Mouse (Mus musculus): ENCODE data around the gene Prkce.

The Prkce gene

DNA sequence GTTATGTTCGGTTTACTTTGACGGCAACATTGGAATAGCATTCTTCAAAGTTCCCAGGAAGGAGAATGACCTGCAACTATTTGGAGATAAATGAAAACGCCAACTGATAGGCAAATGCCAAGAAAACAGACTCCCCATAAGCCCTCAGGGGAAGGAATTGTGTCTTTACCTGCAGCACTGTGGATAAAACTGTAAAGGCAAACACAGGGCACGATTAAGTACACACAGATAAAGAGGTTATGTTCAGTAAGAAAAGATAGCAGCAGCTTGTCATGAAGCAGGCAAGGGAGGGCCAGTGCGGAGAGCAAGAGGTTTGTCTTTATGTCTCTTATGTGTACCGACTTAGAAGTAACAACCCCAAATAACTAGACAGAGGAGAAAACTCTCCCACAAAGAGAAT is 326.9 kb downstream of the Prkce start:
- no peak for DNase-seq

DNA sequence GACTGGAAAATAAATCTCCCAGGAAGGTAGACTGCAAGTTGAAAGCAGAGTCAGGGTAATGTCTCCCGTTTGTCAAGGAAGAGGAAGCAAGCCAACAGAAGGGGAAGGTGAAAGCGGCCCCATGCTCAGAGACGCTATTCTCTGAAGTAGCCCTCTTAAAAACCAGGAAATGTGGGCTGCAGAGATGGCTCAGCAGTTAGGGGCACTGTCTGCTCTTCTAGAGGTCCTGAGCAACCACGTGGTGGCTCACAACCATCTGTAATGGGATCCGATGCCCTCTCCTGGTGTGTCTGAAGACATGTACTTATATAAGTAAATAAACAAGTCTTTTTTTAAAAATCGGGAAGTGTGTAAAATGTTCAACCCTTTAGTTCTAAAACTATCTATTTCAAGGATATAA is 327.3 kb downstream of the Prkce start:
- DNase-seq, result no peak

DNA sequence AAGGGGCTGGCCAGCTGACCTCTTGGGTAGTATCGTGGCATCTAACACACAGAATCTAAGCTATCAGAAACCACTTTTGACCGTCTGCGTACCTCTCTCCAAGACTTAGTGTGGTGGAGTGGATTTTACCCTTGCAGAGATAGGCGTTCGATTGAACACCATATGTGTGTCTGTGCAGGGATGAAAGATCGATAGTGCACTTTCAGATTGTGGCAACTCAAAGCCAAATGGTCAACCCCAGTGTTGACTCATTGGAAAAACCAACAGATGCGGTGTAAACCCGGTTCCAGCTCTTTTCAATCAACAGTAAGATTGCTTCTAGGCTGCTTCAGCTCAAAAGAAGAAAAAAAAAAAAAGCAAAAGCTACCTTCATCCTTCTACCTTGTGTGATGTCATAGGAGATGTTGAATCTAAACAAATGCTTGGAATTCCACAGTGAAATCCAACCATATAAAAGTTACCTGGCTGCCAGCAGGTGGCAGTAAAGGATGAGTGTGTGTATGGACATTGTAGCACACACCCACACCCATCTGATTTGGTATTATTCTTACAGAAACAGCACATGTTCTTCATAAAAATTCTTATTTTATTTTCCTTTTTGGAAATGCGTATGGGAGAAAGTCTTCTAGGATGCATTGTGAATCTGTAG is 328.7 kb downstream of the Prkce start:
- DNase-seq, result peak; percentile 58

DNA sequence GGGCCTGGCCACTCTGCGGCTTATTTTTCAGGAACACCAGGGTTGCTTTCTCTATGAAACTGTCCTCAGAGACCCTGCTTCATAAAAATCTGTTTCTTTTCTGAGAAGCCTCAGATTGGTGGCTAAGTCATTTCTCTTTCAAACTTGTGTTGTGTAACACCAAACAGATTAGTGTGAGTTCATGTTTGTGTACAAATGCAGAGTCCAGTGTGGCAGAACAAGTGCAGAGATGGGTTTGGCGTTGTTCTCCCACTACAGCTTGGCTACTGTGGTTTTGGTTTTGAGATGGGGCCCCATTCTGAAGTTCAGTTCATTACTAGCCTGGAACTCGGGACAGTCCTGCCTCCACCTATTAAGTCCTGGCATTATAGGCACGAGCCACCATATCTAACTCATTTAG is 329.7 kb downstream of the Prkce start:
- no peak for DNase-seq

DNA sequence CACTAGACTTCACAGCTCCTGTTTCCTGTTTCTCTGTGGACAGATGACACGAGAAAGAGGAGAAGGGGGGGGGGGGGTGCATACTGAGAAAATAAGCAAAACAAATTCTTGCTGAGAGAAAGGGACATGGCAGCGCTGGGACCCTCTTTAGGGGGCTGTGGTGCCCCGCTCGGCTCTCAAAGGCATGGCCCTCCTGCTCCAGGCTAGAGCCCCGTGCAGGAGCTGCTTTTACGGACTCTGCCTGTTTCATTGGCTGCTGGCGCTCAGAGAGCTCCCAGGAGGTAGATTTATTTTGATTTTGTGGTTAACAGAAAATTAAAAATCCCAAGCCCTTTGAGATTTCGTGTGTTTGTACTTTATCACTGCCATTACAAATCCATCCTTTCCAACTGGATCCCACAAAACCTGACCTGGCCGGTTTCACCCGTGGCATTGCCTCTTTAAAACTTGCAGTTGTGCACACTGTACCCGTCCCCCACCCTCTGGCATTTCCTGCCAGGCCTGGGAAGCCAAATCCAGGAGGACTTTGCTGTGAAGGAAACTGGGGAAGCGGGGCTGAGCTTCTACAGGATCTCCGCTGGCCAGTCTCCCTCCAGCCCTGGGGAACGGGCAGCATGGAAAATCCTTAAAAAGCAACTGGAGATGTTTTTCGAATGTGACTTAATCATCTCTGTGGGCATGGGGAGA is 331.9 kb downstream of the Prkce start:
- DNase-seq, result peak; percentile 74

DNA sequence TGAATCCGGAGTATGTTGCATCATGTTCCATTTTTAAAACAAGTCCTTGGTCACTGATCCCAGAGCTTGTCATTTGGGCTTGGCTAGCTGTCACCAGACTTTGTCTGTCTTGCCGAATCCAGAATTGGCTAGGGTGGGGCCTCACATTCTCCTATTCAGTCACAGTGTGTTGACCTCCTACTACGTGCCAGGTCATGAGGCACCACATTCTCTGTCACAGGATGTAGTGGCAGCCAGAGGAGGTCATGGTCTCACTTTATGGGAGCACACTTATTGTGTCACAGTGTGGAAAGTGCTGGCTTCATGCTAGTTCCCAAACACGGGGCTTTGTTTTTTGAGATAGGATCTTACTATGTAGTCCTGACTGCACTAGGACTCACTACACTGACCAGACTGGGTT is 333.8 kb downstream of the Prkce start:
- no peak for DNase-seq

DNA sequence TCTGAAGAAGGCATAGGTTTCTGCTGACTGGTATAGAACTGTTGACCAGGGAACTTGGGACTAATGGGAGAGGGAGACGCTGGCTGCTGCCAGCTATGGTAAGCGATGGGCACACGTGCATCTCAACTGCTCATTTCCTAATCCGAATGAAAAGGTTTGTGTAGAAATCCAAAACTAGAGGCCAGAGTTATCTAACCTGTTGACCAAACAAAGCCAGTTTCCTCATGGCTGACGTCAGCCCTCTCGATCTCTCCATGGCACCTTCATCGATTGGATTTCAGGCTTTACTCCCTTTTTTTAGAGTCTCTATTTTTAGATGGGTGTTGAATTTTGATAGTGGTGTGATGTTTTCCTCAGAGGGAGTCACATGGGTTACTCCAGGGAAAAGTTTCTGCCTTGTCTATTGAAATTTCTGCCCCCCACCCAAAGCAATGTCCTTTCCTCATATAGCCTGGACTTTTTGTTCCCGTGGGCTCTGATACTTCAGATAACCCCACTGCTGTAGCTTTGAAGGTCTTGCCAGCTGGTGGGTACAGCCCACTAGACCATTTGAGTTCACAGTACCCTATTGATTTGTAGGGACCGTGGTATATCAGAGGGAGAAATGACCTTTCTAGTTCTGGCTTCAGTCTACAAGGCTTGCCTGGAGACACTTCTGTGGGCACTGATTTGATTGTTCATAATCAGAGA is 335.8 kb downstream of the Prkce start:
- DNase-seq, result no peak

DNA sequence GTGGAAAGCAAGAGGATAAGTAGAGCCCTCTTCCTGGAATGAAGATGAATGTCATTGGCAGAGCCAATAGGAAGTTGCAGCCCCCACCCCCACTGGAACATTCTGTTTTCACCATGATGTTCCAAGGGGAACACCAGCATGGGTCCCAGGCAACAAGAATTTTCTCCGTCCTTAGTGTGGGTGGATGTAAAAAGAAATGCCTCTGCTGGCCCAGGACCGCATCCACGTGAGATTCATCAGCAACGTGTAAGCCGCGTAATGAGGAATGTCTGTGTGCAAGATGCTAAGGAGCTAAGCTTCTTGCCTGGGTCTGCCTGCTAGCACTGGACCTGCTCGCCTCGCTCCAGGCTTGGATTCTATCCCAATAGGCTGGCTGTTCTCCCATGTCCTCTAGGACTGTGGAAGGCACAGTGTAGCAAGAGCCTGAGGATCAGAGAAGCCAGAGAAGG is 337.6 kb downstream of the Prkce start, which contains the start of gene Gm10309:
TSS of gene Gm10309 (minus strand) at position 50 of the 449 bp plus-strand sequence.
- DNase-seq, result peak; percentile 22

DNA sequence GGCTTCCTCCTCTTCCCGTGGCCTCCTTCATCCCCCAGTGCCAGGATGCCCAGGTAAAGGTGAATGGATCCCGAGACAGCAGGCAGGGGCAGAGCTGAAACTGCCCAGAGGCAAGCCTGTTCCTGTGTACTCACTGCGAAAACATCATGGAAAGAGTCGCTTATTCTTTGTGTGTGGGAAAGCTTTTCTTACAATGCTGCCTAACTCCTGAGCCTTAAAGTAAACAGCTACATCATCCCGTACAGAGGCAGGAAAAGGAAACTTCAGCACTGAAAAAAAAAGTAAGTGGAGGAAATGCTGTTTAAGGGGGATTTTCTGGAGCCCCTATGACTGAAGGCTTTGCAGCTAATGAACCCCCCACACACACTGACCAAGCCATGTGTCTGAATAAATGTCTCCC is 339.3 kb downstream of the Prkce start:
- no peak for DNase-seq

DNA sequence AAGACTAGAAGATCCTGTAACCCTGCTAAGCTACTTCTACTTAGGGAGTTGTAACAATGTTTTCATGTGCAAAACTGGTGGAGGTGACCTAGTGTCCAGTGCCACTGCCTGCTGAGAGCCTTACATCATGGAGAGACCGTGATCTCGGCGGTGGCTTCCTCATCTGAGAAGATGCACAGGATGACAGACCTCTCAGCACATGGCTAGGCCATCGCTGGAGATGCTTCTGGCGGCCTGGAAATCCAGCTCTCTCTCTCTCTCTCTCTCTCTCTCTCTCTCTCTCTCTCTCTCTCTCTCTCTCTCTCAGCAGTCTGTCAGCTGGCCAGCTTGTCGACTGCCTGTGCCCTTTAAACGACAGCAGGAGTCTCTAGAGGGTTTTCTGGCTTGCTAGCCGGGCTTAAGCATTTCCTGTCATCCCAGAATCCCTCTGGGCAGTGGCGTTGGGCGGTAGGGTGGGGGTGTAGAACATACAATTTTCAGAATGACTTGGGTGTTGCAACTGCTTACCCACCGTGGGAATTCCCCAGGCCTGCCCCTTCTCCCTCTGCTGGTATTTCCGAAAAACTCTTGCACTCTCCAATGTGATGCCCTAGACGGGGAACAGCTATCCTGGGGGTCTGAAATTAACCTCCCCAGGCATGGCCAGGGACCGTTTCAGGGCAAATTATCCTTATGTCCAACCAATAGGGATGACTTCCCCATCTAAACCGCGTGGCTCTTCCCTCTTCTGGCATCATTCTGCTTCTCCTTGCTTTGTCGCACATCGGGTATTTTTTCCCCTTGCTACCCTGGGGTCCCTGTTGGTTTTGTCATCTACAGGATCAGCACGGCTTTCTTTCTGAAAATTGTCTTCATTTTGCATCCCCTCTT is 340.0 kb downstream of the Prkce start:
- DNase-seq, result peak; percentile 70

DNA sequence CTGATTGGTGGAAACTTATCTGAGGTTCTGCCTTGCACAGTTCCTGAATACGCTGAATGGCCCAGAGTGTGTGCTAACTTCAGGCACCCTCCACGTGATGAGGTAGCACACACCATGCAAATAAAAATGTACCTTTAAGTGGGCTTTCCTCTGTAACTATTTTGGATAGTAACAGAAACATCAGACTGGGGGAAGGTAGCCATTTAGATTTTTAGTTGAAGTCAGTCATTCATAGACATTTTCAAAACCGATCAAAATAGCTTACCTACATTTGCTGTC is 340.6 kb downstream of the Prkce start:
- DNase-seq, result no peak

DNA sequence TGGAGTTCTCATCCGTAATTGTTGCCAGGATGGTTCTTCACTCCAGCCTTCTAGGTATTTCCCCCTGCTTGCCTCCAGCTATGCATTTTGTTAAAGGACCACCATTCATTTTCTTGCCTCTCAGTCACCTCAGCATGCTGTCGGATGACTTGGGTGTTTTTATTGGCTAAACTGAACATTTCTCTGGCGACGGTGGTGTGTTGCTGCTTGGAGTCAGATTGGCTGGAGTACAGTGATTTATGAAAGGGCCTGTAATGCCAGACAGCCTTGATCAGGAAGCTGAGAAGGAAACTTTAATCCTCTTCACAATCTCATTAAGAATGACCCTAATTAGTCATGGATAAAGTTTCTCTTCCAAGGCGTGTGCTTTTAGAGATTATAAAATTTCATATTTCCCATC is 342.3 kb downstream of the Prkce start:
- peak; percentile 22 for DNase-seq

DNA sequence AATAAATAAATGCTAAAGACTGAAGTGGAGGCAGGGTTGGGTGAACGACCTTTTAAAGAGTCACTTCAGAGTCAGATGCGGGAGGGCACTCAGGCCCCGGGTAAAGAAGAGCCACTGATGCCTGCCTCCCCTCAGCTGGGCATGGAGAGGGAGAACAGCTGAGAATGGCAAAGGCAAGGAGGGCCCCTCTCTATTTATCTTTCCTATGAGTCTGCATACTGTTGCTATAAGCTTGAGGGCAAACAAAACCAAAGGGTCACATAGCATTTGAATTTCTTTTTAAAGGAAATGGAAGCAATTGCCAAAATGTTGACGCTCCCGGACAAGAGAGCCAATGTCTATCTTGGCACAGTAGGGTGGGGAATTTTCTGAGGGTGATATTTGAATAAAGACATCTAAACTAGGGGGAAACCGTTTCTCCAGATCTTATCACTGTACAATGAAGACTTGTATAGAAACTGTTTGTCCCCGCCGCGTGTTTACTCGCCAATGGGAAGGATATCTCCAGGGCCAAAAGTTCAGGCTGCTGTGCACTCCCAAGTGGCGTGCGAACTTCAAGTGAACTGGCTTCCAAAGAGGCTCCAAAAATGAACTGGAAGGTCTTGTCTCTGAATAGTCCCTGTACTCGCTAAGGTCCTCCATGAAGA is 347.5 kb downstream of the Prkce start:
- DNase-seq, result peak; percentile 26

DNA sequence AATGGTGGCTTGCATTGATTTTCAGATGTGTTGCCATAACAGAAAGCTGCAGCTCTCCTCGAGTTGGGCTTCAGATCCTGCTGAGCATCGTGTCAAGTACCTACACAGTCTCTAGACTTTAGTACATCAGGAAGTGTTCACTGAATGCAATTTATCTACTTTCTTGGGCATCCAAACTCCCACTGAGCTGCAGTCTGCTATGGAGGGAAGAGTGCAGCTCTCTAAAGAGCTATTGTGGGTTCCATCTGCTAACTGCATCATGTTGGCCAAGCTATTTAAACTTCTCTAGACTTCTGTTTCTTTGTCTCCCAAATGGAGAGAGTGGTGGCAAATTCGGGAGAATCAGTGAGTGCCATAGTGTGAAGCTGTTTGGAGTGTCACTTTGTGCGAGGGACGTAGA is 349.0 kb downstream of the Prkce start:
- DNase-seq, result no peak

DNA sequence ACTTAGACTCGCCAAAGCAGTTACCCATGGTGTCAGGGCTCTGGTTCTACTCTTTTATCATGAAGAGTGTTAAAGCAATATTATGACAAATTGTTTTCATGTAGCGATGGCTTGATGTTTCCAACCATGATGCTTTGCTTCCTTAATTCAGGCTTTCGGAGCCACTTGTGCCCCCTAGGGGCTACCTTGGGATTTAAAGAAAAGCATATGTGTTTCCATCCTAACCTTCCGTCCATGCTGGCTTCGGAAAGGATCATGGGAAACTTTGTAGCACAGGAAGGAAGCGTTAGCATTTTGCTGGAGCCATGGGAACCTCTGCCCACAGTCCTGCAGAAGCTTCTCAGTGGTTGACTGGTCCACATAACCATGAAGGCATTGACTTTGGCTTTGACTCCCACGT is 351.0 kb downstream of the Prkce start:
- no peak for DNase-seq

DNA sequence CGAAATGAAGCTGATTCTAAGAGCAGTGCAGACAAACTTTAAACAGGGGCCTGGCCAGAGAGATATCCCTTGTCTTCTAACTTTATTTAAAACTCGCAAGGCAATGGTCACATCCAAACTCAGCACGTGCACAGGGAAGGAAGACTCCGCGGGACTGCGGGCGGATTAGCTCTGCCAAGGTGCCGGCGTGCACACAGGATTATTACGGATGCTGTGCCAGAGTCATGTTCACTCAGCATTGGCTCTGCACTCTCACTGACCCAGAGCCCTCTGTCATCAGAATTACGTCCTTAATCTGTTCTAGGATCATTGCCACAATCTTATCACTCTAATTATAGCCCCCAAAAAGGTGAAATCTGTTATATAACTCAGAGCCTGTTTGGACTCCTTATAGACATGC is 353.7 kb downstream of the Prkce start:
- no peak for DNase-seq

DNA sequence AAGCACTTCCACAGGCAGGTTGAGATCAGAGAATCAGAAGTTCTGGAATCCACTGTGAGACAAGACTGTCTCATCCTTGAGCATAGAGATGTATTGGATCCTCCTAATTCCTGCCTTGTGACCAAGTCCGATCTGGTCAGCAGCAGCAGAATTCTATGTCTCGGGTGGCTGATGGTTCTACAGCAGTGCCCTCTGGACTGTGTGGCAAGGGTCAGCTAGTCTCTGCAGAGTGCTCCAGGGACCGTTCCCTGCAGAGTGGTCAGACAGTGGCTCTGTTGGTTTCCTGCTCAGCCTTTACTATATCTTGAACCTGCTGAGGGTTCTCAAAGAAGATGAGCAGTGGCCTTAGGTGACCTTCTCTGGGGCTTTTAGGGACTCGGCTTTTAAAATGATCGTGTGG is 355.1 kb downstream of the Prkce start:
- peak; percentile 58 for DNase-seq

DNA sequence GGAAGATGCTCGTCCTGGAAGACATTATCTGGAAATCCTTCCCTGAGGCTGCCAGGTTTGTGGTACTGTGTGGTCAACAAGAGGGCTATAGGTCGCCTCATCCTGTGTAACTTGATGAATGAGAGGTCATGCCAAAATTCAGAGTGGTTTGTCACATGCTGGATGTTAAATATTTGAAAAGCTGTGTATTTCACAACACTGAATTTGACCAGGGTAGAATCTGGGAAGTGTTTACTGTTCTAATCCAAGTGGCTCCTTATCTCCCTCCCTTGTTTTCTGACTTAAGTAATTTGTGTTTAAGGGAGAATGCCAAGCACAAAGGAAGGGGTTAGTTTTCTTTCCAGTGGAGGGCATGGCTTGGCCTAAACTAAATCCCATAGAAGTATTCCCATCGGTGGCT is 355.8 kb downstream of the Prkce start:
- no peak for DNase-seq

DNA sequence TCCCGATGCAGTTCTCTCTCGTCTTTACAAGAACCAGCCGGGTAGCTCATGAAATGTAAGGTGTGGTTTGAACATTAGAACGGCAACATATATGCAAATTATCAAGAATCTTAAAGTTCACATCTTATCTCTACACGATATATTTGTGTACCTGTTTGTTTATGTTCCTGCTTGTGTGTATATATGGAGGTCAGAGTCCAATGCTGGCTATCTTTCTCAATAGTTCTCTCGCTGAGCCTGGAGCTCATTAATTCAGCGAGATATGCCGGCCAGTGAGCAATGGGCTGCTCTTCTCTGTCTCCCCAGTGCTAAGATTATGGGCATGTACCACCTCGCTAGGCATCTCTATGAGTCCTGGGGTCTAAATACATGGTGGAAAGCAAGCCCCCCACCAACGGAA is 356.3 kb downstream of the Prkce start:
- DNase-seq, result no peak

DNA sequence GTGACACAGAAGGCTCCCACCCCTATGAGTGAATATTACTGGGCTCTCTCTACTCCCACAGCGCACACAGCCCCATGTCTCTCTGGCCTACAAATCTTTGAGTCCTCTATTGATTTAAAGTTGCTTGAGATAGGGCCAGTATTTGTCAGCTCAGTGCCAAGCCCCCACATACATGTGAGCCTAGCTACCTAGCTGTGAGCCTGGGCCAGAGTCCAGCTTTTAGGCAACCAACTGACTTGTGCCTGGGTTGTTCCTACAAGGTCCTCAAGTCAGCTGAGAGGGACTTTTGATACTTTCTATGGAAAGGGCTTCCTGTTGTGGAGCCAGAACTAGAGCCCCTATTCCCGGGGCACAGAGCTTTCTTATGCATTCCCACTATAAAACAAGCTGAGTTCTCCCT is 357.5 kb downstream of the Prkce start:
- no peak for DNase-seq

DNA sequence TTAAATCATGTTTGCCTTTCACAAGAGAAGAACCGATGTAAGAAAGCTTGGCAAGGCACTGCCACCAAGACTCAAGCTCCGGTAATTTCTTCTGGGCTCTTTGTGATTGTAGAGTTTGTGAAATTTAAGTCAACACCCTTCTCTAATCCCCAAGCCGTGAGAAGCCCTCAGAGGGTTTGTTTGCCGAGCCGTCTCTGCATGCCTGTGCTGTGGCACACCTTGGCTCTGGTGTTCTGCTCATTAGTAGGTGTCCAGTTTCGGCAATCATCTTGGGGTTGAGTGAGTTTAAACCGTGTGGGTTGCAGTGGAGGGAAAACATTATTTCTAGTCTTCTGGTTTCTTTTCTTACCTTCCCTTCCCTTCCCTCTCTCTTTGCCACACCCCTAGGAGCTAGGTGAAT is 358.4 kb downstream of the Prkce start:
- DNase-seq, result no peak

DNA sequence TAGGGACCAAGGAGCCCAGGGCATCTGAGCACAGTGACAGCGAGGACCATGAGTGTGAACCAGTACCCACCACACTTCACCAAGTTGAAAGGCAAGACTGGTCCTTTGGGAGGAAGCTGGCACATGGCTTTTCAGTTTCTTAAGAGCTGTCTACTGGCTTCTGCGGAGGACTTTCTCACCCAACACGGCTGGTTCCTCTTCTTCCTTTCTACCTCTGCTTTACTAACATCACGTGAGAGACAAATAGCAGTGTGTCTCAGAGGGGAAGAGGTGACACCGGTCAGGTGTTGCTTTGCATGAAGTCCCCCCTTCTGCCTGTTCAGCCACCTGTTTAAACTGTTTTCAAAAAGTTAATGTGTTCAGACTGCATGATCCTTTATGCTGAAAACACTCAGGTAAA is 359.7 kb downstream of the Prkce start:
- DNase-seq, result no peak

DNA sequence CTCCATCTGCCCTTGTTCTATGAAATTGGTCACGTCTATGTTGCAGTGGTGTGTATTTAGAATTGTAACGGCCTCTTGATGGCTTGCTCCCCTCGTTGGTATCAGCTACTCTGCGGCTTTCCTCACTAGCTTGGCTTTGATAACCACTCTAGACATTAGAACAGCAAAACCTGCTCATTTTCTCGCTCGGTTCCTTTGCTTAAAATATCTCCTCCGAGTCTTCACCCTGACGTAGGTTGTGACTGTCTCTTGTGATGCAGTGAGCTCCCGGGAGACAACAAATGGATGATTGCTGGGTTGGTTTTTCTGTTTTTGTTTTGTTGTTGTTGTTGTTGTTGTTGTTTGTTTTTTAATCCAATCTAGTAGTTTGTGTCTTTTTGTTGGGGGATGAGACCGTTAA is 361.4 kb downstream of the Prkce start:
- no peak for DNase-seq

Measured in kidney, adult 9 months (tissue).